Mouse (Mus musculus): ENCODE data around the gene Tns1. TPM values are rescaled to one million over a fixed set of nuclear protein-coding genes. Genes with fewer than 3 reads are reported as not detected.
"Not testable (repeated sequence)": the region's sequence is repeated elsewhere in the genome, so short reads cannot be mapped to it uniquely, and the experiment has no call there.

The Tns1 gene
- polyA plus RNA-seq, 1 experiment: 35.5 TPM

DNA sequence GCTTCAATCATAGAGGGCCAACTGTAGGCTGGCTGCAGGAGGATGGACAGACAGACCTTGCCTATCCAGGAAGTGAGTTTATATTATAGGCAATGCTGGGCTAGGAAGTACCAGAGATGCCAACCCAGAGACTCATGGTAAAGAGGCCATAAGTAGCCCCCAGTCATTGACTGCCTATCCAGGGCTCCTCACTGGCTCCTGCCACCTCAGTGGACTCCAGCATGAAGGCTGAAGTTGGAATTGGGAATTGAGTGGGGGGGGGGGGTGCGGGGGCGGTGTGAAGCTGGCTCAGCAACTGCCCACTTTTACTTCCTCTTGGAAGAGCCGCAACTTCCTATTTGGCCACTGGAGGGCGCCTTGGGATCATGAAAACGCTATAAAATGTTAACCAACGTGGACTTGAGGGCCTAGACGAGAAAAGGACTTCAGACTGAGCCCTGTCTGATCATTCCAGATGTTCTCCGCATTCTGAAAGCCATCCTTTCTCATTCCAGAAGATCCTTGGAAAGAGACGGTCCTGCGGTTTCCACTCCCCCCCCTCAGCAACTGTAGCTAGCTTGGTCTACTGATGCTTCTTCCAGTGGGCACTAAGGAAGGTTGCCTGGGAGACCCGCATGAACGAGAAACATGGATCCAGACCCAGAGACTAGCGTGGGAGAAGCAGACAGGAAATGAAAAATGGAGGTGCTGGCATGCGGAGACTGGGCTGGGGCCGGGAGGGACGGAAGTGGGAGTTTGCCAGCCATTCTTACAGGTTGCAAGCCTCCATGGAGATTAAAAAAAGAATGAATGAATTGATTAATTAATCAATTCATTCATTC, 221.9 kb downstream of the Tns1 start:
- Histone ChIP-seq H3K27ac (ENCODE audit: insufficient read depth, low read depth, low read length) (no peak overlapping the region), H3K4me1 (ENCODE audit: control insufficient read depth, insufficient read depth, low read length) (no peaks in the 10 kb centered on the region), H3K4me3 (ENCODE audit: insufficient read depth, low read length) (no peak overlapping the region)
- TF ChIP-seq POLR2A (IDR thresholded peaks at IDR 0.05; ENCODE audit: borderline replicate concordance, low read depth, low read length) (no peak), CTCF (IDR thresholded peaks at IDR 0.05; ENCODE audit: low read depth, low read length) (peak; percentile 42; the same call in 1 of the 2 replicates)

DNA sequence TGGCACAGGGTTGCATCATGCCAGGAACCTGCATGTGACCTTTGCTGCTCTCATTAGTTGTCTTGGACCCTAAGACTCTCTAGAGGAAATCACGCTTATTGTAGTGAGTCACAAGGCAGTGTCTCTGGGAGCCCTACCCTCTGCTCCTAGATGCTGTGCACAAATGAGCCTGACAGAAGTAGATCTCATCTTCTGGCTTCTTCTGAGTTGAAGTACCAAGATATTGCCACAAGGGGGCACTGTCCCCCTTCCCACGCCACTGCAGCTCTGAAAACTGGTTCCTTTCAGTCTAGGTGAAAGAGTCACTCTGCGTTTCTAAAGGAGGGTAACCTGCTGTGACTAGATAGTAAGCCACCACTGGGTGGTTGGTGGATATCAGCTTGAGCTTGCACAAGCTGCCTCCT, 222.8 kb downstream of the Tns1 start:
- Histone ChIP-seq H3K4me3 (ENCODE audit: insufficient read depth, low read length) (no peak overlapping the region), H3K27ac (ENCODE audit: insufficient read depth, low read depth, low read length) (no peak overlapping the region), H3K4me1 (ENCODE audit: control insufficient read depth, insufficient read depth, low read length) (no peaks in the 10 kb centered on the region)
- TF ChIP-seq POLR2A (IDR thresholded peaks at IDR 0.05; ENCODE audit: borderline replicate concordance, low read depth, low read length) (no peak), CTCF (IDR thresholded peaks at IDR 0.05; ENCODE audit: low read depth, low read length) (peak; percentile 86)

DNA sequence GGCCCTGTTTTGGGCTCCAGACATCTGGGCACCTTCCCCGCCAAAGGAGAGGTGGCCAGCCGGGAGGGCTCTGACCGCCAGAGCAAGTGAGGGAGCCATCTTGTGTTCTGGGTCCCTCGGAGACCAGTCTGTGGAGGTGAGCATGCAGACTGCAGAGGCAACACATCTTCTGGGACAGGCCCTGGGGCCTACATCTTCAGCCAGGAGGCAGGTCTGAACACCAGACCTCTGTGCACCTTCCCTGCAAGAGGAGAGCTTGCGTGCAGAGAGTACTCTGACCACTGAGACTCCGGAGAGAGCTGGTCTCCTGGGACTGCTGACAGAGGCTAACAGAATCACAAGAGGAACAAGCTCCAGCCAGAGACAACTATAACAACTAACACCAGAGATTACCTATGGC, 228.8 kb downstream of the Tns1 start:
- H3K4me1 ChIP-seq (ENCODE audit: control insufficient read depth, insufficient read depth, low read length); H3K27ac ChIP-seq (ENCODE audit: insufficient read depth, low read depth, low read length); H3K4me3 ChIP-seq (ENCODE audit: insufficient read depth, low read length): not testable (repeated sequence)

- Histone ChIP-seq H3K27ac (ENCODE audit: insufficient read depth, low read depth, low read length) (no peak overlapping the region), H3K4me1 (ENCODE audit: control insufficient read depth, insufficient read depth, low read length) (peaks cover 10% of the 10 kb centered on the region), H3K4me3 (ENCODE audit: insufficient read depth, low read length) (no peak overlapping the region)
- no peak for TF ChIP-seq POLR2A (IDR thresholded peaks at IDR 0.05; ENCODE audit: borderline replicate concordance, low read depth, low read length)
- TF ChIP-seq CTCF (IDR thresholded peaks at IDR 0.05; ENCODE audit: low read depth, low read length): no peak
Measured at GRCm38 (mm10) chr1:73880731-73881130, 243.5 kb downstream of the Tns1 start.

DNA sequence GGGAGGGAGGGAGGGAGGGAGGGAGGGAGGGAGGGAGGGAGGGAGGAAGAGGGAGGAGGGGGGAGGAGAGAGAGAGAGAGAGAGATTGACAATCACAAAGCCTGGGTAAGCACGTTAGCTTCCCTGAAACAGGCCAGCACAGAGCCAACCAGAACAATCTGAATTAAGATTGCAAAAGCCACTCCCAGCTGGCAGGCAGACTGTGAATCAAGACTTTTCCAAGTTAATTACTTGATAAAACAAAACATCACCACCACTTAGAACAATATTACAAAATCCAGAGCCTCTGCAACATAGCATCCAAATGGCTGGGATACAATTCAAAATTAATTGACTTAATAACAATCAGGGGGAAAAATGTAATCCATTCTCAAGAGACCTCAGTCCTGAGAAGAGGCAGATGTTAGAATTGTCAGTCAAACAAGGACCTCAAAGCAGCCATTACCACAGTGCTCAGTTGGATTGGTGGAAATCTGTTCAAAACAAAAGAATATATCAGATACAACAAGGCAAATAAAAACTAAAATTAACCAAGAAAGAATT, 248.5 kb downstream of the Tns1 start:
- Histone ChIP-seq H3K4me1 (ENCODE audit: control insufficient read depth, insufficient read depth, low read length) (peaks cover 10% of the 10 kb centered on the region), H3K27ac (ENCODE audit: insufficient read depth, low read depth, low read length) (no peak overlapping the region), H3K4me3 (ENCODE audit: insufficient read depth, low read length) (no peak overlapping the region)
- no peak for TF ChIP-seq CTCF (IDR thresholded peaks at IDR 0.05; ENCODE audit: low read depth, low read length)
- TF ChIP-seq POLR2A (IDR thresholded peaks at IDR 0.05; ENCODE audit: borderline replicate concordance, low read depth, low read length): no peak

DNA sequence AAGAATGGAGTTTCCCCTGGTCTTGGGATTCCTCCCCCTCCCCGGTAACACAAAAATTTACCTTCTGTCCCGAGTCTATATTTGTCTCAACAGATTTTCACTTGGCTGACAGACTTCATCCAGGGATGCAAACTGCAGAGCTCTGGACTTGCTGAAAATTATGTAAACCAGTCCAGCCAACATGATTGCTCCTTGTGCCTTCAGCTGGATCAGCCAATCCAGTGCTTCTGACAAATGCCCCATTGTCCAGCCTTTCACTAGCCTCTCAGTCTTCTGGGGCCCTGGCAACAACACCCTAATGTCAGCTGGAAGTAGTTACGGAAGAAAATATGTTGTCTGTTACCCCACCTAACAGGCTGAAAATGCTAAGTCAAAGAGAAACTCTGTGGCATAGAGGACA, 259.9 kb downstream of the Tns1 start:
- Histone ChIP-seq H3K27ac (ENCODE audit: insufficient read depth, low read depth, low read length) (no peak overlapping the region), H3K4me3 (ENCODE audit: insufficient read depth, low read length) (no peak overlapping the region), H3K4me1 (ENCODE audit: control insufficient read depth, insufficient read depth, low read length) (no peaks in the 10 kb centered on the region)
- no peak for TF ChIP-seq POLR2A (IDR thresholded peaks at IDR 0.05; ENCODE audit: borderline replicate concordance, low read depth, low read length)

DNA sequence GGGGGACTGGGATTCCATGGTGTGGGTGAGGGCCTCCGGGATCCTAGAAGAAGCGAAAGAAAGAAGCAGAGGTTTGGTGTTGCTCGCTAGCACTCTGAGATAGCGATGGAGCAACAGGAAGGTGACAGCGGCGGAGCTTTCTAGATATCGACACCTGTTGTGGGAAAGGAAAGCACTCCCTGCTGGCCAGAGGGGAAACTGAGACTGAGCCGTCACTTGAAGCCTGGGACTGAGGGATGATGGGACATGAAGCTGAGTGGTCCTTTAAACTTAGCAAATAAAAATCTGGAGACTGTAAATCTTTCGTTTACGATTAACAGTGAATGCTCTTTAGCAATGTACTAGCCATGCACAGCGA, 261.2 kb downstream of the Tns1 start:
- Histone ChIP-seq H3K4me3 (ENCODE audit: insufficient read depth, low read length) (0 out of 2 replicates have a peak overlapping the region, but pooled peaks have one; percentile 5), H3K4me1 (ENCODE audit: control insufficient read depth, insufficient read depth, low read length) (no peaks in the 10 kb centered on the region)
- TF ChIP-seq CTCF (IDR thresholded peaks at IDR 0.05; ENCODE audit: low read depth, low read length): no peak
- no peak for TF ChIP-seq POLR2A (IDR thresholded peaks at IDR 0.05; ENCODE audit: borderline replicate concordance, low read depth, low read length)

DNA sequence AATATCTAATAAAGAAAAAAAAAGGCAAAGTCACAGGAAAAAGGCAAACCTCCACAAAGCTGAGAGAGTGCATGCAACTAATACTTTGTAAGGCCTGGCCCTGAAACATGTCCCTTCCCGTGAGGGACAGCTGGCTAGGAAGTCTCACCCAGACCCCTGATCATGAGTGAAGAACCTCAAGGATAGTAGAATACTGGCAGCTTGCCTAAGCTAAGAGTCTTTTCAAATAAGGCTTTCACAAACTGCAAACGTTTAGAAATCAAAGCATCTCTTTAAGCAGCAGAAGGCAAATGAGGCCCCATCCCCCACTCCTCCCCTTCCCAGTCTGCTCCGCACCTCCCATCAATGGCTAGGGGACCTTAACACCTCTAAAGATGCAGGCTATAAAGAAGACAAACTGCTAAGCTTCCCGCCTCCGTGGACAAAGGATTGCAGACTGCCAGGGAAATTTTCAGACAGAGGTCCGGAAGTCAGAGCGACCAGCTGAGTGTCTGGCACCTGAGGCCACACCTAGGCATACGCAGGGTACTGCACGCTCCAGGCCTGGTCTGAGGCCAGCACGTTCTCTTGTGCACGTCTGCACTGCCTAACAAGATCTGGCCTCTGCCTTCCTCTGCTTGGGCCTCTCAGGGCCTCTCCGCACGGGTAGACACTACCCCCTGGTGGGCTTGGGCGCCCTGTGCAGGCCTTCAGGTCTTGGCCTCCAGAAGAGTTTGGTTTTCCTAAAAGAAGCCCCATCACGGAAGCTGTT, 261.8 kb downstream of the Tns1 start:
- Histone ChIP-seq H3K27ac (ENCODE audit: insufficient read depth, low read depth, low read length) (no peak overlapping the region), H3K4me3 (ENCODE audit: insufficient read depth, low read length) (0 out of 2 replicates have a peak overlapping the region, but pooled peaks have one; percentile 5), H3K4me1 (ENCODE audit: control insufficient read depth, insufficient read depth, low read length) (no peaks in the 10 kb centered on the region)
- TF ChIP-seq POLR2A (IDR thresholded peaks at IDR 0.05; ENCODE audit: borderline replicate concordance, low read depth, low read length) (no peak), CTCF (IDR thresholded peaks at IDR 0.05; ENCODE audit: low read depth, low read length) (0 out of 2 replicates have a peak, but pooled peaks have one; percentile 6)

More for the DNA sequence above, 261.2 kb downstream of the Tns1 start:
- H3K27ac ChIP-seq (ENCODE audit: insufficient read depth, low read depth, low read length): no peak overlapping the region

GRCm38 (mm10) chr1:73860421-73860820, 263.8 kb downstream of the Tns1 start:
- H3K4me1 ChIP-seq (ENCODE audit: control insufficient read depth, insufficient read depth, low read length): no peaks in the 10 kb centered on the region
- H3K27ac ChIP-seq (ENCODE audit: insufficient read depth, low read depth, low read length): no peak overlapping the region
- no peak overlapping the region for H3K4me3 ChIP-seq (ENCODE audit: insufficient read depth, low read length)
- TF ChIP-seq POLR2A (IDR thresholded peaks at IDR 0.05; ENCODE audit: borderline replicate concordance, low read depth, low read length) (no peak), CTCF (IDR thresholded peaks at IDR 0.05; ENCODE audit: low read depth, low read length) (no peak)

Other genes with a start within 250 kb of the Tns1 start
- not detected in 2 replicates for gene Rufy4, start 1.1 kb upstream of the Tns1 start, polyA plus RNA-seq (2012; ENCODE audit: insufficient read depth, insufficient read length, missing spikeins)
- not detected in 2 replicates for gene Cxcr2, start 29.5 kb upstream of the Tns1 start, polyA plus RNA-seq (2012; ENCODE audit: insufficient read depth, insufficient read length, missing spikeins)
- gene Cxcr1, start 70.2 kb upstream of the Tns1 start, polyA plus RNA-seq (2012; ENCODE audit: insufficient read depth, insufficient read length, missing spikeins): not detected in 2 replicates
- 973 and 974 TPM in 2 replicates for gene Arpc2, start 111.6 kb upstream of the Tns1 start, polyA plus RNA-seq (2012; ENCODE audit: insufficient read depth, insufficient read length, missing spikeins)
- not detected in 2 replicates for gene Gpbar1, start 154.1 kb upstream of the Tns1 start, polyA plus RNA-seq (2012; ENCODE audit: insufficient read depth, insufficient read length, missing spikeins)
- gene Aamp, start 160.3 kb upstream of the Tns1 start, polyA plus RNA-seq (2012; ENCODE audit: insufficient read depth, insufficient read length, missing spikeins): 104 and 124 TPM in 2 replicates
- gene Pnkd, start 160.5 kb upstream of the Tns1 start, polyA plus RNA-seq (2012; ENCODE audit: insufficient read depth, insufficient read length, missing spikeins): 37.6 and 37.8 TPM in 2 replicates
- gene Tmbim1, start 181.2 kb upstream of the Tns1 start, polyA plus RNA-seq (2012; ENCODE audit: insufficient read depth, insufficient read length, missing spikeins): 73.6 and 74.7 TPM in 2 replicates
- gene Catip, start 237.7 kb upstream of the Tns1 start, polyA plus RNA-seq (2012; ENCODE audit: insufficient read depth, insufficient read length, missing spikeins): 0.60 and 0.76 TPM in 2 replicates

Measured in bone marrow macrophage, adult 2 months (primary cell).